Mouse (Mus musculus): ENCODE results near the gene Ube2o.

DNA sequence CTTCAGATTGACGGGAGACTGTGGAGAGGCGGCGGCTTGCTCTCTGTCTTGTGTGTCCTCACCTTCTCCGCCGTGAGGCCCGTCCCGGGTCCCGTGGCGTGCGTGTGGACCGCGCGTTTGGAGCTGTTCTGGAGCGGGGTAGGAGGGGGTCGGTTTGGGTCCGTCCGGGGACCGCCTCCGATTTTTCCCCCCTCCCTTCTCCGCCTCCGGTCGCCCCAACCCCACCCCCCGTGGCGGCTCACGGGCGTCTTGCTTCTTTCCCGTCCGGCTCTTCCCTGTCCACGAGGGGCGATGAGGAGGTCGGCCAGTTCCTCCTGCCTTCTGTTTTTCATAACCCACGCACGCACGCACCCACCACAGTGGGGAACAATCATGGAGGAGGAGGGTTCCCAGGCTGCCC is 82.7 kb downstream of the Ube2o start:
- TF ChIP-seq CTCF (IDR thresholded peaks at IDR 0.05; ENCODE audit: extremely low read depth, insufficient read depth, insufficient read length, insufficient replicate concordance) = no peak
- no peak for TF ChIP-seq POLR2A (IDR thresholded peaks at IDR 0.05; ENCODE audit: low read depth, low read length)

All from spleen, adult 2 months (tissue).